Mouse (Mus musculus): ENCODE results near the gene Nptx2. TPM values are rescaled to one million over a fixed set of nuclear protein-coding genes. Genes with fewer than 3 reads are reported as not detected.

The Nptx2 gene
- polyA plus RNA-seq, 1 experiment = 5.3 TPM

DNA sequence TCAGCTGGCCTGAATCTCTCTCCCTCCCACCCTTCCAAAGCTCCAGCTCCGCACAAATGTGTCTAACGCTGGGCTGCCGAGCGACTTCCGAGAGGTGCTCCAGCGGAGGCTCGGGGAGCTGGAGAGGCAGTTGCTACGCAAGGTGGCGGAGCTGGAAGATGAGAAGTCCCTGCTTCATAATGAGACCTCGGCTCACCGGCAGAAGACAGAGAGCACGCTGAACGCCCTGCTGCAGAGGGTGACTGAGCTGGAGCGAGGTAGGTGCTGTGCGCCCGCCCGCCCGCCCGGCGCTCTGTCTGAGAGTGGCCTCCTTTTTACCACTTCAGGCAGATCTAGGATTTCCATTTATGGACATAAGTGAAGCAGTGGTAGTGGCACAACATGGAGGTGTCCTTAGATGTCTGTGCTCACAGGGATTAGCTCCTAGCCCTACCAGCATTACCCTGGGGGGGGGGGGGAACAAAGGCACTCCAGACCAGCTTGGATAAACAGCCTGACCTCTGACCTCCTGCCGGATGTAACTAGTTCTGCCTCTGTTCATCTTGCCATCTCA lies 2.5 kb downstream of the Nptx2 start:
- H3K27ac ChIP-seq (ENCODE audit: insufficient read depth, low read length) = no peak overlapping the region
- H3K4me3 ChIP-seq (replicated peaks; ENCODE audit: insufficient read depth, low read depth, low read length) = peak overlapping the region; percentile 9
- TF ChIP-seq POLR2A (IDR thresholded peaks at IDR 0.05; ENCODE audit: borderline replicate concordance, insufficient read depth, low read length) (no peak), CTCF (IDR thresholded peaks at IDR 0.05; ENCODE audit: borderline replicate concordance, insufficient read depth, low read depth, low read length) (no peak)
- DNase-seq = peak in 1 of 2 experiments; percentile 18
- 5% methylated on average over 21 of the region's 21 CpGs for WGBS
- H3K4me1 ChIP-seq (ENCODE audit: control insufficient read depth, insufficient read depth, low read length) = peaks cover 4% of the 10 kb centered on the region; the same call in 1 of the 2 replicates
- H3K27me3 ChIP-seq (ENCODE audit: control insufficient read depth, insufficient read depth, low read length) = peaks cover 6% of the 10 kb centered on the region; the same call in 1 of the 2 replicates

DNA sequence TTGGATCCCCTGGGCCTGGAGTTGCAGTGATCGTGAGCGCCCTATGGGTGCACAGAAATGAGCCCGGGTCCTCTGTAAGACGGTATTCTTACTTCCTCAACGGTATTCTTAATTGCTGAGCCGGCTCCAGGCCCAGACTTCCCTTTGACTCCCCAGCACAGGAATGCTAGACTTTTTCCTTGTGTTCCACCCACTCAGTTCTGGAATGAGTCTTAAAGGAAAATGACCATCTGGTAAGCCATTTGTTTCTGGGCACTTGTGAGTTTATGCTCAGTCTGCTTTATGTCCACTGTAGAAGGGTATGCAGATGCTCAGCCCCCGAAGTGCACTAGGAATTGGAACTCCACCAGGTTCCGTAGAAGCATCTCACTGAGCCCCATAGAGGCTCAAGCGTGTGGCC lies 4.3 kb downstream of the Nptx2 start:
- TF ChIP-seq CTCF (IDR thresholded peaks at IDR 0.05; ENCODE audit: borderline replicate concordance, insufficient read depth, low read depth, low read length) (no peak), POLR2A (IDR thresholded peaks at IDR 0.05; ENCODE audit: borderline replicate concordance, insufficient read depth, low read length) (no peak)
- Histone ChIP-seq H3K27ac (ENCODE audit: insufficient read depth, low read length) (no peak overlapping the region), H3K4me3 (replicated peaks; ENCODE audit: insufficient read depth, low read depth, low read length) (no peak overlapping the region), H3K4me1 (ENCODE audit: control insufficient read depth, insufficient read depth, low read length) (peaks cover 4% of the 10 kb centered on the region; the same call in 1 of the 2 replicates), H3K27me3 (ENCODE audit: control insufficient read depth, insufficient read depth, low read length) (peaks cover 6% of the 10 kb centered on the region; the same call in 1 of the 2 replicates)
- 82% methylated on average over 9 of the region's 9 CpGs for WGBS
- DNase-seq = no peak

DNA sequence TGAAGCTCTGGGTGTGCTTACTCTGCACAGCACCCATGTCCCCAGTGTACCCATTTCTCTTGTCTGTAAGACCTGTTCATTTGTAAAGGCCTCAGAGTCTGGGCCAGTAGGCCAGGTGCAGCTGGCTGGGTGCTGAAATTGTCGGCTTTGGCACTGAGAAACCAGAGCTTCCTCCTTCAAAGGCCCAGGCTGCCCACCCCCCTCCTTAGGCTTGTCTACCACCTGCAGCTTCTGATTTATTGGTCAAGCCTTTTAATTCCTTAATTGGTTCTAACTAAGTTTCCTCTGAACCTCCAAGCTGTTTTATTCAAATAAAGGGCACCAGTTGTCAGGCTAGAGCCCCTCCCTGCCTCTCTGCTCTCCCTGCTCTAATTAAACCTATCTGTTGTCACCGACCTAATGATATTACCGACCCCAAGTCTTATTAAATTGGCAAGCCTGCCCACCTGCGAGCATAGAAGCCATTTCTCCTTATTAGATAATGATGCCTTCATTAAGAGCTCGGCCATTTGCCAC lies 5.0 kb downstream of the Nptx2 start:
- Histone ChIP-seq H3K27me3 (ENCODE audit: control insufficient read depth, insufficient read depth, low read length) (peaks cover 6% of the 10 kb centered on the region; the same call in 1 of the 2 replicates), H3K27ac (ENCODE audit: insufficient read depth, low read length) (no peak overlapping the region), H3K4me1 (ENCODE audit: control insufficient read depth, insufficient read depth, low read length) (peaks cover 4% of the 10 kb centered on the region; the same call in 1 of the 2 replicates), H3K4me3 (replicated peaks; ENCODE audit: insufficient read depth, low read depth, low read length) (no peak overlapping the region)
- no peak for DNase-seq
- 84% methylated on average over 5 of the region's 5 CpGs for WGBS
- TF ChIP-seq CTCF (IDR thresholded peaks at IDR 0.05; ENCODE audit: borderline replicate concordance, insufficient read depth, low read depth, low read length) = no peak
- TF ChIP-seq POLR2A (IDR thresholded peaks at IDR 0.05; ENCODE audit: borderline replicate concordance, insufficient read depth, low read length) = no peak

DNA sequence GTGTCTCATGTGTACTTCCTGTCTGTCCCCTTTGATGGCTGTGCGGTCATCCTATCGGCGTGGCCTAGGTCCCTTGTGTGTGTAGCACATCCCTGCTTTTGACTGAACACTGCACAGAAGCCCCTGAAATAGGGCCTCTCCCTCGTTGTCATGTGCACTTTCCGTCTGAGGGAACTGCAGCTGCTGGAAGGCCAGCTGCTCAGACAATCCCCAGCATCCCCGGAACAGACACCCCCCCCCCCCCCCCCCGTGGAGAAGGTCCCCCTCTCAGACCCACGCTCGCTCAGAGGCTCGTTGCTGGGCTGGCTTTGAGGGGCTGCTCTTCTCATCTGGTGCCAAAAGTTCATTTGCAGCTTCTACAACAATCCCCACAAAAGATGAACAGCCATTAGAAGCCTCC lies 11.0 kb downstream of the Nptx2 start:
- DNase-seq = no peak
- H3K4me3 ChIP-seq (replicated peaks; ENCODE audit: insufficient read depth, low read depth, low read length) = no peak overlapping the region
- WGBS = 48% methylated on average over 10 of the region's 10 CpGs
- H3K27ac ChIP-seq (ENCODE audit: insufficient read depth, low read length) = no peak overlapping the region
- peaks cover 10% of the 10 kb centered on the region for H3K4me1 ChIP-seq (ENCODE audit: control insufficient read depth, insufficient read depth, low read length)
- TF ChIP-seq CTCF (IDR thresholded peaks at IDR 0.05; ENCODE audit: borderline replicate concordance, insufficient read depth, low read depth, low read length) (no peak), POLR2A (IDR thresholded peaks at IDR 0.05; ENCODE audit: borderline replicate concordance, insufficient read depth, low read length) (no peak)
- no peaks in the 10 kb centered on the region for H3K27me3 ChIP-seq (ENCODE audit: control insufficient read depth, insufficient read depth, low read length)

DNA sequence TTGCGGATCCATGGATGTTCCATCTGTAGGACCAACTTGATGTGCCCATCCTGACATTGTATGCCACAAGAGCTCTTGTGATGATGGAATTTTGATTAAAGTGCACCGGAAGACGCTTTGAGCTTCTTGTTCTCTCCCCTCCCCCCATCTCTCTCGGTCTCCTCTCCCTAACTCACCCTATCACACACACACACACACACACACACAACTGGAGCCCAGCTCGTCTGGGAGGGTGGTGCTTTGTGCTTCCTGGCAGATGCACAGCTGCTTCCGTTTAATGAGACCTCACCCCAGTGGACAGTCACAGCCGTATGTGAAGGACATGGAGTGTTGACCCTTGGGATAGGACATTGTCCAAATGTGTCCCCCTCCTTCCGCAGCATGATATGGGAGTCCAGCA lies 11.7 kb downstream of the Nptx2 start:
- H3K4me3 ChIP-seq (replicated peaks; ENCODE audit: insufficient read depth, low read depth, low read length) = no peak overlapping the region
- DNase-seq = no peak
- H3K27ac ChIP-seq (ENCODE audit: insufficient read depth, low read length) = no peak overlapping the region
- 81% methylated on average over 8 of the region's 8 CpGs for WGBS
- no peak for TF ChIP-seq CTCF (IDR thresholded peaks at IDR 0.05; ENCODE audit: borderline replicate concordance, insufficient read depth, low read depth, low read length)
- TF ChIP-seq POLR2A (IDR thresholded peaks at IDR 0.05; ENCODE audit: borderline replicate concordance, insufficient read depth, low read length) = no peak
- no peaks in the 10 kb centered on the region for H3K27me3 ChIP-seq (ENCODE audit: control insufficient read depth, insufficient read depth, low read length)
- peaks cover 10% of the 10 kb centered on the region for H3K4me1 ChIP-seq (ENCODE audit: control insufficient read depth, insufficient read depth, low read length)

DNA sequence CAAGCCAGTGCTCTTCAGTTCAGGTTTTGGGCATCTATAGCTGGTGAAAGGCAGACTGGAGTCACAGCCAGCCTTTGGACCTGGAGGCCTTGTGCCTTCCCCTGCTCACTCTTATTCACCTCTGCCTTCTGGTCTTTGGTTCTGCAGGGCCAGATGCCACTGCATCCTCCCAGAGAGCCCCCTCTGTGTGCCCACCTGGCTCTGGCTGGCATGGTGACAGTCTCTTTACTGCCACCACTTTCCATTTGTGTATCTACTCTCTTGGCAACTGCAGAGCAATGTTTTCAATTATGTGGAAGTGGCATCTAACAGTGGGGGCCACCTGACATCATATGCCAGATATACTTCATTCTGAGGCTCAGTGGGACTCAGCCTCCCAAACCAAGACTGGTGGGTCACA lies 12.8 kb downstream of the Nptx2 start:
- DNase-seq = peak in 1 of 2 experiments; percentile 14
- no peak overlapping the region for H3K27ac ChIP-seq (ENCODE audit: insufficient read depth, low read length)
- H3K4me1 ChIP-seq (ENCODE audit: control insufficient read depth, insufficient read depth, low read length) = peaks cover 10% of the 10 kb centered on the region
- TF ChIP-seq POLR2A (IDR thresholded peaks at IDR 0.05; ENCODE audit: borderline replicate concordance, insufficient read depth, low read length) = no peak
- H3K4me3 ChIP-seq (replicated peaks; ENCODE audit: insufficient read depth, low read depth, low read length) = no peak overlapping the region
- no peaks in the 10 kb centered on the region for H3K27me3 ChIP-seq (ENCODE audit: control insufficient read depth, insufficient read depth, low read length)

DNA sequence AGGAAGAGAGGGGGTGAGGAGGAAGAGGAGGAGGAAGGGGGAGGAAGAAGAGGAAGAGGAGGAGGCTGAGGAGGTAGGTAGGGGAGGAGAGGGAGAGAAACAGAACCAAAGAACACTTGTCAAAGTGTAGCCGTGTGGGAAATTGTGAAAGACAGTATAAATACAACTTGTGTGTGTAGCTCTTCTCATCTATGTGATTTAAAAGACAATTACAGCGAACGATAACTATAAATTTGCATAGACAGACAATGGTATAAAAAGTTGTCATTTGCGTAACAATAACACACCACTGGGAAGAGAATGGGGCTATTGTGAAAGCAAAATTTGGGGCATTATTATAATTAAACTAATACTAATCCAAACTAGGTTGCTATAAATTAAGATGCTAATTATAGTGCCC lies 20.0 kb downstream of the Nptx2 start:
- H3K27ac ChIP-seq (ENCODE audit: insufficient read depth, low read length) = no peak overlapping the region

DNA sequence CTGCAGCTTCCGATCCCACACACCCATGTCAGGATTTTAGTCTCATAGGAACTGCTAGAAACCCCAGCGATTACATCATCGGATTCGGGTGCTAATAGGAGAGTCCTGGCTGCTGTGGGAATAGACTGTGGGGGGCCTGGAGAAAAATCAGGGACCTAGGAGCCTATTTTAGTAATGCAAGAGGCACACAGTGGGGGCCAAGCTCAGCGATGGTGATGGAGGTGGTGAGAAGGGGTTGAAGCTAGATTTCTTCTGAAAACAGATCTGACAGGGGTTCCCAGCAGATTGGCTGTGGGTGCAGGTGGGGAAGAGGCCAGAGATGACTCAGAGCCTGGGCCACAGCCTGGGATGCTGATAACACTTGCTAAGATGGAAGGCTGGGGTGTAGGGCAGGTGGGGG lies 39.4 kb downstream of the Nptx2 start:
- no peak for TF ChIP-seq POLR2A (IDR thresholded peaks at IDR 0.05; ENCODE audit: borderline replicate concordance, insufficient read depth, low read length)
- no peak for TF ChIP-seq CTCF (IDR thresholded peaks at IDR 0.05; ENCODE audit: borderline replicate concordance, insufficient read depth, low read depth, low read length)

More for the DNA sequence above, 20.0 kb downstream of the Nptx2 start:
- no peak for DNase-seq
- WGBS = 65% methylated on average over 4 of the region's 4 CpGs
- H3K27me3 ChIP-seq (ENCODE audit: control insufficient read depth, insufficient read depth, low read length) = no peaks in the 10 kb centered on the region
- H3K4me3 ChIP-seq (replicated peaks; ENCODE audit: insufficient read depth, low read depth, low read length) = no peak overlapping the region
- TF ChIP-seq CTCF (IDR thresholded peaks at IDR 0.05; ENCODE audit: borderline replicate concordance, insufficient read depth, low read depth, low read length) (no peak), POLR2A (IDR thresholded peaks at IDR 0.05; ENCODE audit: borderline replicate concordance, insufficient read depth, low read length) (no peak)
- H3K4me1 ChIP-seq (ENCODE audit: control insufficient read depth, insufficient read depth, low read length) = no peaks in the 10 kb centered on the region

More for the DNA sequence above, 39.4 kb downstream of the Nptx2 start:
- no peak for DNase-seq
- Histone ChIP-seq H3K4me3 (replicated peaks; ENCODE audit: insufficient read depth, low read depth, low read length) (no peak overlapping the region), H3K4me1 (ENCODE audit: control insufficient read depth, insufficient read depth, low read length) (no peaks in the 10 kb centered on the region), H3K27me3 (ENCODE audit: control insufficient read depth, insufficient read depth, low read length) (no peaks in the 10 kb centered on the region), H3K27ac (ENCODE audit: insufficient read depth, low read length) (no peak overlapping the region)
- WGBS = 91% methylated on average over 5 of the region's 5 CpGs
